14 mouse cellular contexts compared by ENCODE assay signal in genomic region chr1:178820556-178821435, GRCm38 (mm10).
DNase-seq lines count a peak whose midpoint lies in the region; ATAC-seq lines count a peak whose summit lies in the region.
"Had no signal": no experiment of that assay in that cellular context is flagged by ENCODE, and none has a peak within 500 bp of the region (broad histone marks: within the 10 kb centered on the region; RNA-seq: fewer than 3 reads in every experiment).

No protein-coding gene starts in this region.

- ATAC-seq in hindbrain, embryonic 11.5 days (ENCODE audit: low FRiP score), result peak; percentile 54; the same call in 1 of the 2 replicates
- 0 out of 2 replicates have a peak, but pooled peaks have one; percentile 22 for ATAC-seq in embryonic facial prominence, embryonic 13.5 days (ENCODE audit: insufficient number of reproducible peaks, insufficient read depth, low FRiP score, low TSS enrichment, low read depth)
- peak; percentile 71 for ATAC-seq in hindbrain, embryonic 14.5 days (ENCODE audit: low FRiP score)
- peak; percentile 77 for ATAC-seq in midbrain, embryonic 13.5 days
- ATAC-seq in megakaryocyte, adult 5-6 weeks (ENCODE audit: poor library complexity, severe bottlenecking), result no peak
- ATAC-seq: liver, embryonic 12.5 days had no signal

- 85% methylated on average over 14 of the region's 14 CpGs for WGBS in hindbrain, embryonic 11.5 days
- 83% methylated on average over 14 of the region's 14 CpGs for WGBS in hindbrain, embryonic 10.5 days
- WGBS in embryonic facial prominence, embryonic 13.5 days, result 62% methylated on average over 14 of the region's 14 CpGs
- 57% methylated on average over 14 of the region's 14 CpGs for WGBS in hindbrain, embryonic 14.5 days
- 71% methylated on average over 14 of the region's 14 CpGs for WGBS in midbrain, embryonic 13.5 days

- no peak overlapping the region for H3K9ac ChIP-seq in hindbrain, embryonic 11.5 days (ENCODE audit: low read depth, low read length)
- no peak overlapping the region for H3K9ac ChIP-seq in embryonic facial prominence, embryonic 13.5 days
- H3K9ac ChIP-seq in hindbrain, embryonic 14.5 days, result no peak overlapping the region
- H3K9ac ChIP-seq in midbrain, embryonic 13.5 days (replicated peaks), result no peak overlapping the region
- H3K9ac ChIP-seq: heart, embryonic 15.5 days; liver, embryonic 12.5 days had no signal

- no peaks in the 10 kb centered on the region for H3K27me3 ChIP-seq in hindbrain, embryonic 11.5 days (ENCODE audit: control insufficient read depth, insufficient read depth, low read length)
- H3K27me3 ChIP-seq in hindbrain, embryonic 10.5 days (ENCODE audit: insufficient read depth, poor library complexity, severe bottlenecking), result no peaks in the 10 kb centered on the region
- no peaks in the 10 kb centered on the region for H3K27me3 ChIP-seq in embryonic facial prominence, embryonic 13.5 days
- no peaks in the 10 kb centered on the region for H3K27me3 ChIP-seq in hindbrain, embryonic 14.5 days (ENCODE audit: control insufficient read depth, insufficient read depth, low read length)
- H3K27me3 ChIP-seq in midbrain, embryonic 13.5 days, result peaks cover 13% of the 10 kb centered on the region; the same call in 1 of the 2 replicates
- H3K27me3 ChIP-seq: heart, embryonic 15.5 days; liver, embryonic 12.5 days had no signal

- DNase-seq in hindbrain, embryonic 11.5 days (ENCODE audit: low spot score), result no peak
- DNase-seq in hindbrain, embryonic 10.5 days (ENCODE audit: low spot score), result no peak
- DNase-seq in hindbrain, embryonic 14.5 days (ENCODE audit: low spot score), result no peak
- no peak for DNase-seq in layer of hippocampus, adult 9-10 months (ENCODE audit: low spot score)
- DNase-seq in thymus, postnatal 10 days (ENCODE audit: low spot score in 2 of 2), result no peak
- DNase-seq: adrenal gland, postnatal 25 days; cerebellum, adult 8-10 months; kidney, postnatal 4 days; right cerebral cortex, postnatal 25 days had no signal

- no peaks in the 10 kb centered on the region for H3K36me3 ChIP-seq in hindbrain, embryonic 11.5 days (ENCODE audit: control insufficient read depth, insufficient read depth, low read length)
- H3K36me3 ChIP-seq in hindbrain, embryonic 10.5 days, result no peaks in the 10 kb centered on the region
- peaks cover 27% of the 10 kb centered on the region for H3K36me3 ChIP-seq in embryonic facial prominence, embryonic 13.5 days
- no peaks in the 10 kb centered on the region for H3K36me3 ChIP-seq in hindbrain, embryonic 14.5 days (replicated peaks; ENCODE audit: control insufficient read depth, insufficient read depth)
- H3K36me3 ChIP-seq in midbrain, embryonic 13.5 days, result no peaks in the 10 kb centered on the region
- H3K36me3 ChIP-seq: heart, embryonic 15.5 days; liver, embryonic 12.5 days had no signal

- no peak overlapping the region for H3K27ac ChIP-seq in hindbrain, embryonic 11.5 days (ENCODE audit: low read depth, low read length)
- no peak overlapping the region for H3K27ac ChIP-seq in hindbrain, embryonic 10.5 days
- H3K27ac ChIP-seq in embryonic facial prominence, embryonic 13.5 days, result 0 out of 2 replicates have a peak overlapping the region, but pooled peaks have one; percentile 16
- H3K27ac ChIP-seq in hindbrain, embryonic 14.5 days, result no peak overlapping the region
- no peak overlapping the region for H3K27ac ChIP-seq in midbrain, embryonic 13.5 days
- H3K27ac ChIP-seq: heart, embryonic 15.5 days; liver, embryonic 12.5 days had no signal

- no peak overlapping the region for H3K4me3 ChIP-seq in hindbrain, embryonic 11.5 days (ENCODE audit: low read depth, low read length)
- no peak overlapping the region for H3K4me3 ChIP-seq in hindbrain, embryonic 10.5 days
- H3K4me3 ChIP-seq in embryonic facial prominence, embryonic 13.5 days, result no peak overlapping the region
- H3K4me3 ChIP-seq in hindbrain, embryonic 14.5 days (replicated peaks; ENCODE audit: low read length), result no peak overlapping the region
- H3K4me3 ChIP-seq in midbrain, embryonic 13.5 days (replicated peaks), result no peak overlapping the region
- H3K4me3 ChIP-seq: heart, embryonic 15.5 days; liver, embryonic 12.5 days had no signal

- no peaks in the 10 kb centered on the region for H3K9me3 ChIP-seq in hindbrain, embryonic 11.5 days (ENCODE audit: control insufficient read depth, low read length)
- no peaks in the 10 kb centered on the region for H3K9me3 ChIP-seq in hindbrain, embryonic 10.5 days
- H3K9me3 ChIP-seq in embryonic facial prominence, embryonic 13.5 days, result no peaks in the 10 kb centered on the region
- H3K9me3 ChIP-seq in hindbrain, embryonic 14.5 days (ENCODE audit: control insufficient read depth, low read length), result no peaks in the 10 kb centered on the region
- no peaks in the 10 kb centered on the region for H3K9me3 ChIP-seq in midbrain, embryonic 13.5 days
- H3K9me3 ChIP-seq: heart, embryonic 15.5 days; liver, embryonic 12.5 days had no signal

- no peak overlapping the region for H3K4me2 ChIP-seq in hindbrain, embryonic 11.5 days (replicated peaks; ENCODE audit: low read depth, low read length)
- H3K4me2 ChIP-seq in embryonic facial prominence, embryonic 13.5 days, result no peak overlapping the region
- no peak overlapping the region for H3K4me2 ChIP-seq in hindbrain, embryonic 14.5 days (replicated peaks)
- H3K4me2 ChIP-seq in midbrain, embryonic 13.5 days (replicated peaks), result no peak overlapping the region
- H3K4me2 ChIP-seq: heart, embryonic 15.5 days; liver, embryonic 12.5 days had no signal

- no peaks in the 10 kb centered on the region for H3K4me1 ChIP-seq in hindbrain, embryonic 11.5 days (replicated peaks; ENCODE audit: control insufficient read depth, insufficient read depth, low read length)
- H3K4me1 ChIP-seq in hindbrain, embryonic 10.5 days (replicated peaks), result peaks cover 7% of the 10 kb centered on the region; the same call in 1 of the 2 replicates
- peaks cover 22% of the 10 kb centered on the region for H3K4me1 ChIP-seq in embryonic facial prominence, embryonic 13.5 days
- H3K4me1 ChIP-seq in hindbrain, embryonic 14.5 days (replicated peaks; ENCODE audit: control insufficient read depth, insufficient read depth, low read length), result peaks cover 5% of the 10 kb centered on the region; the same call in 1 of the 2 replicates
- peaks cover 16% of the 10 kb centered on the region for H3K4me1 ChIP-seq in midbrain, embryonic 13.5 days (replicated peaks)
- H3K4me1 ChIP-seq: liver, embryonic 12.5 days had no signal
